Mouse (Mus musculus): Measurements from ENCODE around the gene Pttg1. TPM values are rescaled to one million over a fixed set of nuclear protein-coding genes. Genes with fewer than 3 reads are reported as not detected.

The Pttg1 gene
- polyA plus RNA-seq, 1 experiment from 2014 or later = 180 TPM

DNA sequence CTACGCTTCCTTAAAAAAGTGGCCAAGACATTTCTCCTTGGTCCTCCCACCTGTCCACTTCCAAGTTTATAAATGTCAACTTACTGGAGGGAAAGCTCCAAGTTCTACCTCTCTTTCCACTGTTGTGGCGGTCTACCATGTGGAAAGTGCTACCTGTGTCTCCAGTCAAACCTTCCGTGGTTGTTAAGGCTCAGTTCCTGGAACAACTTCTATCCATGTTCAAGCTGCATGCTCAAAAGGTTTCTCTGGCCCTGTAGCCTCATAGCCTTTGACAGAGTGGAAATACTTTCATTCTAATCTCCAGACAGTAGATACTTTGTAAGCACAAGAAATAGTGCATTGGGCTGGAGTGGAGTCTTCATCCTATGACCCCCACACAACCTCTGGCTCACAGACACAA, 46.6 kb downstream of the Pttg1 start:
- ATAC-seq (replicated peaks; ENCODE audit: low FRiP score, low read depth) (no peak), DNase-seq (ENCODE audit: low spot score) (no peak)
- Histone ChIP-seq H3K27me3 (ENCODE audit: insufficient read depth, low read length) (no peaks in the 10 kb centered on the region), H3K36me3 (ENCODE audit: insufficient read depth, low read length) (no peaks in the 10 kb centered on the region), H3K4me2 (ENCODE audit: low read length) (no peak overlapping the region), H3K4me1 (replicated peaks; ENCODE audit: insufficient read depth, low read length) (no peaks in the 10 kb centered on the region), H3K9ac (ENCODE audit: low read depth, low read length) (no peak overlapping the region), H3K9me3 (replicated peaks; ENCODE audit: low read length) (no peaks in the 10 kb centered on the region), H3K27ac (no peak overlapping the region), H3K4me3 (replicated peaks; ENCODE audit: low read depth, low read length) (no peak overlapping the region)
- no peak for TF ChIP-seq CTCF (IDR thresholded peaks at IDR 0.05; ENCODE audit: low read depth)
- 94% methylated on average over 3 of the region's 3 CpGs for WGBS

DNA sequence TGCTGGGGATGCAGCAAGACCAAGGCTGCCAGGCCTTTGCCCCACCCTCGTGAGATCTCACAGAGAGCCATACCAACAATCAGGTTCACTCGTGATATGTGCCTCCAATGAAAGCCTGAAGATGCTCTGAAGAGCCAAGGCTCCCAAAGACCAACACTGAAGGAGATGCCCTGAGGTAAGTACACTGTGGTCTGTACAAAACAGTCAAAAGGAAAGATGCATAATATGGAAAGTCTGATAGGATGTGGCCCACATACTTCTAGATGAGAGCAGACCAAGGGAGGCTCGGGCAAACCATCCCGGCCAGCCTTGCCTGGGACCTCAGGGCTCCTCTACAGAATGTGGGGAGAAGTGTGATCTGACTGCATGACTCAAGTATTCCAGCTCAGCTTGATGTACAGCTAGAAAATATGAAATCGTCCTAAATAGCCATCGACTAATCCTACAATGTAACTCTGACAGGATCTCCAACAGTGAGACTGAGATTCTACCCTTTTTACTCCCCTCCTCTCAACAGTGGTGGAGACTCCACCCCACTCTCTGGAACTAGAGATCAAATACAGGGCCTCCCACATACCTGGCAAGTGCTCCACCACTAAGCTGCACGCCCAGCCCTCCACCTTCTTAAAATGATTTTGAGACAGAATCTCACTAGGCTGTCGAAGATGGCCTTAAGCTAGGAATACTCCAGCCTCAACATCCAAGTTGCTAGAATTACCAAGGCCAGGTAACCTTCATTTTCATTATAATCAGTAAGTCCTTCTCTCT, 48.8 kb downstream of the Pttg1 start:
- no peak for TF ChIP-seq CTCF (IDR thresholded peaks at IDR 0.05; ENCODE audit: low read depth)
- DNase-seq (ENCODE audit: low spot score) (no peak), ATAC-seq (replicated peaks; ENCODE audit: low FRiP score, low read depth) (no peak)
- no peaks in the 10 kb centered on the region for H3K27me3 ChIP-seq (ENCODE audit: insufficient read depth, low read length)
- H3K9me3 ChIP-seq (replicated peaks; ENCODE audit: low read length) = no peaks in the 10 kb centered on the region
- H3K4me2 ChIP-seq (ENCODE audit: low read length) = no peak overlapping the region
- H3K4me1 ChIP-seq (replicated peaks; ENCODE audit: insufficient read depth, low read length) = no peaks in the 10 kb centered on the region
- no peaks in the 10 kb centered on the region for H3K36me3 ChIP-seq (ENCODE audit: insufficient read depth, low read length)
- H3K27ac ChIP-seq = no peak overlapping the region
- no peak overlapping the region for H3K4me3 ChIP-seq (replicated peaks; ENCODE audit: low read depth, low read length)
- WGBS = 89% methylated on average over 8 of the region's 8 CpGs
- no peak overlapping the region for H3K9ac ChIP-seq (ENCODE audit: low read depth, low read length)

DNA sequence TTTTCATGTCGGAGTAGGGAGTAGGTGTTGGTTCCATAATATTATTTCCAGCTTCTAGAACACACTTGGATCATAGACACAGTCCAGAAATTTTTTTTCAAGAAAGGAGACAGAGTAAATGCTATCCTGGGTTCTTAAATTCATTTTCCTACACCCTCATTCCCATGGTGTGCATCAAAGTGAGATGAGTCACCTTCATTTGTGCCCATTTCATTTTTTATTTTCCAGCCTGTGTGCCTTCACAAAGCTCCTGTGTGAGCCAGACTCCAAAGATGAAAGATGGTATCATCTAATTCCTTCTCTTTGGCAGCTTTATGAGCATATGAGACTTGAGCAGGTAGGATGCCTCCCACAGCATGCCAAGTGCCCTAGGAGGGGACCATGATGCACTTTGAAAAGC, 49.5 kb downstream of the Pttg1 start:
- DNase-seq (ENCODE audit: low spot score) (no peak), ATAC-seq (replicated peaks; ENCODE audit: low FRiP score, low read depth) (no peak)
- Histone ChIP-seq H3K27me3 (ENCODE audit: insufficient read depth, low read length) (no peaks in the 10 kb centered on the region), H3K9me3 (replicated peaks; ENCODE audit: low read length) (no peaks in the 10 kb centered on the region), H3K4me2 (ENCODE audit: low read length) (no peak overlapping the region), H3K27ac (no peak overlapping the region), H3K36me3 (ENCODE audit: insufficient read depth, low read length) (no peaks in the 10 kb centered on the region), H3K9ac (ENCODE audit: low read depth, low read length) (no peak overlapping the region), H3K4me3 (replicated peaks; ENCODE audit: low read depth, low read length) (no peak overlapping the region), H3K4me1 (replicated peaks; ENCODE audit: insufficient read depth, low read length) (no peaks in the 10 kb centered on the region)
- WGBS = 95% methylated on average over 1 of the region's 1 CpGs
- no peak for TF ChIP-seq CTCF (IDR thresholded peaks at IDR 0.05; ENCODE audit: low read depth)

DNA sequence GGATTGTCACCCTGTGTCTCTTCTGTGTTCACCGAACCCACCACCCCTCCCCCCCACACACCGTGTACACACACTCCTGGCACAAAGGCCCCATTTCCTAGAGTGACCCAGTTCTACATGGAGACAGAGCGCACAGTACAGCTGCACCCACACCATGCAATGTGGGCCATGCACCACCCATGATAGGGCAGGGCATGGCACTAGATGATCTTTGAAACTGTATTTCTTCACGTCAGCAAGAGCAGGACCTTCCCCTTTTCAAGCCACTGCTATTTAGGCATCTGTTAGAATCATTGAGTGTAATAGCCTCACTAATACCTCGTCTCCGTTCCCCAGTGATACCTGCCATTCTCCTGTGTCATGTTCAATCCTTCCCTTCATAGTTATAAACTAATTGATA, 51.1 kb downstream of the Pttg1 start:
- DNase-seq (ENCODE audit: low spot score) (no peak), ATAC-seq (replicated peaks; ENCODE audit: low FRiP score, low read depth) (no peak)
- H3K4me3 ChIP-seq (replicated peaks; ENCODE audit: low read depth, low read length) = no peak overlapping the region
- no peak overlapping the region for H3K9ac ChIP-seq (ENCODE audit: low read depth, low read length)
- H3K9me3 ChIP-seq (replicated peaks; ENCODE audit: low read length) = no peaks in the 10 kb centered on the region
- no peak overlapping the region for H3K4me2 ChIP-seq (ENCODE audit: low read length)
- H3K27me3 ChIP-seq (ENCODE audit: insufficient read depth, low read length) = no peaks in the 10 kb centered on the region
- WGBS = 84% methylated on average over 6 of the region's 6 CpGs
- H3K27ac ChIP-seq = no peak overlapping the region
- no peaks in the 10 kb centered on the region for H3K4me1 ChIP-seq (replicated peaks; ENCODE audit: insufficient read depth, low read length)
- H3K36me3 ChIP-seq (ENCODE audit: insufficient read depth, low read length) = no peaks in the 10 kb centered on the region
- no peak for TF ChIP-seq CTCF (IDR thresholded peaks at IDR 0.05; ENCODE audit: low read depth)

DNA sequence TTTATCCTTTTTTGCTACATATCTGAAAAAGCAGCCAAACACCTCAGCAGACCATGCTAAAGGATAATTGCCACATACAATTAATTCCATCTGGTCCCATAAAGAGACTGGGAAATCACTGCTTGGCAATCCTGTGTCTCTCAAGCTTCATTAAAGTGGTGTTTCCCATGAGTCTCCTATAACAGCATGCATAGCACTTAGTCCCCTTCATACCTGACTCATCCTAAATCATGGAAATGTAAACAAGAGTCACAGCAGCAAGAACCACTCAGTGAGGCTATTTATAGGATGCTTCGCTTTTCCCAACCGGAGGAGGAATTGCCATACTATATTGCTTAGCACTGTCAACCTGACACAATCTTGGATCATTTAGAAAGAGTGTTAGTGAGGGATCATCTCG, 52.7 kb downstream of the Pttg1 start:
- ATAC-seq (replicated peaks; ENCODE audit: low FRiP score, low read depth) (no peak), DNase-seq (ENCODE audit: low spot score) (no peak)
- no peaks in the 10 kb centered on the region for H3K27me3 ChIP-seq (ENCODE audit: insufficient read depth, low read length)
- H3K4me2 ChIP-seq (ENCODE audit: low read length) = no peak overlapping the region
- WGBS = 81% methylated on average over 3 of the region's 3 CpGs
- no peaks in the 10 kb centered on the region for H3K4me1 ChIP-seq (replicated peaks; ENCODE audit: insufficient read depth, low read length)
- H3K27ac ChIP-seq = no peak overlapping the region
- no peak for TF ChIP-seq CTCF (IDR thresholded peaks at IDR 0.05; ENCODE audit: low read depth)
- H3K9me3 ChIP-seq (replicated peaks; ENCODE audit: low read length) = no peaks in the 10 kb centered on the region
- H3K36me3 ChIP-seq (ENCODE audit: insufficient read depth, low read length) = no peaks in the 10 kb centered on the region
- no peak overlapping the region for H3K4me3 ChIP-seq (replicated peaks; ENCODE audit: low read depth, low read length)
- no peak overlapping the region for H3K9ac ChIP-seq (ENCODE audit: low read depth, low read length)

DNA sequence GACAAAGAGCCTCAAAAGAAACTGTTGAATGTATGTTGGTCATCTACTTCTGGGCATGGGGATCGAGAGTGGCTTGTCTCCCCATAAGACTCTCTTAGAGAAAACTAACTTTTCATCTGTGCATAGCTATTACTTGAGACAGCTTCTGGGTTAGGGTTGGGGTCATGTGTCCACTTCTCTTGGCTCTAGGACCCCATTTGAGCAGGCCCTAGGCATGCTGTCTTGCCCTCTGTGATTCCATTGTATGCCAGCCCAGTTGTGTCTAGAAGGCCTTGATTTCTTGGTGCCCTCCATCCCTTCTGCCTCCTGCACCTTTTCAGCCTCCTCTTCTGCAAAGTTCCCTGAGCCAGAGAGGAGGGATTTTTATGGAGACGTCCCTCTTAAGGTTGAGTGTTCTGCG, 54.2 kb downstream of the Pttg1 start:
- 93% methylated on average over 3 of the region's 3 CpGs for WGBS
- ATAC-seq (replicated peaks; ENCODE audit: low FRiP score, low read depth) (no peak), DNase-seq (ENCODE audit: low spot score) (no peak)
- Histone ChIP-seq H3K27me3 (ENCODE audit: insufficient read depth, low read length) (no peaks in the 10 kb centered on the region), H3K9me3 (replicated peaks; ENCODE audit: low read length) (no peaks in the 10 kb centered on the region), H3K36me3 (ENCODE audit: insufficient read depth, low read length) (no peaks in the 10 kb centered on the region), H3K9ac (ENCODE audit: low read depth, low read length) (no peak overlapping the region), H3K27ac (no peak overlapping the region), H3K4me1 (replicated peaks; ENCODE audit: insufficient read depth, low read length) (no peaks in the 10 kb centered on the region), H3K4me2 (ENCODE audit: low read length) (no peak overlapping the region), H3K4me3 (replicated peaks; ENCODE audit: low read depth, low read length) (no peak overlapping the region)
- TF ChIP-seq CTCF (IDR thresholded peaks at IDR 0.05; ENCODE audit: low read depth) = no peak

MicroRNAs within 50 kb of the gene (microRNA counts, 519-probe panel; counts per million panel counts)
- microRNA mmu-miR-146a = 5,022 counts per million, percentile 83 among the panel's probes with 10 or more counts

Small RNAs within 50 kb of the gene (microRNA-seq; reads per million reads assigned to microRNA genes)
- gene Mir146 = 145 reads per million, percentile 55 among the genes with 10 or more reads in this experiment

Other genes starting within 250 kb of the Pttg1 start
- 62.6 and 64.0 TPM in 2 replicates for gene Slu7, start 7.5 kb upstream of the Pttg1 start, polyA plus RNA-seq (2015; fragmentation: Nextera tagmentation; extraction: Ambion mirVana)
- gene C1qtnf2, start 48.0 kb upstream of the Pttg1 start, polyA plus RNA-seq (2015; fragmentation: Nextera tagmentation; extraction: Ambion mirVana) = 27.2 and 28.0 TPM in 2 replicates
- gene Ccnjl, start 102.5 kb upstream of the Pttg1 start, polyA plus RNA-seq (2015; fragmentation: Nextera tagmentation; extraction: Ambion mirVana) = 14.1 and 14.2 TPM in 2 replicates
- 3.8 and 4.6 TPM in 2 replicates for gene 4933415A04Rik, start 160.8 kb upstream of the Pttg1 start, polyA plus RNA-seq (2015; fragmentation: Nextera tagmentation; extraction: Ambion mirVana)
- gene Fabp6, start 175.3 kb upstream of the Pttg1 start, polyA plus RNA-seq (2015; fragmentation: Nextera tagmentation; extraction: Ambion mirVana) = 0.36 TPM in 1 of 2 replicates, not detected in the other